Mouse (Mus musculus): ENCODE data around the gene Lcorl. TPM values are rescaled to one million over a fixed set of nuclear protein-coding genes. Genes with fewer than 3 reads are reported as not detected.

Gene Lcorl
- polyA plus RNA-seq, 1 experiment: 25.1 TPM

DNA sequence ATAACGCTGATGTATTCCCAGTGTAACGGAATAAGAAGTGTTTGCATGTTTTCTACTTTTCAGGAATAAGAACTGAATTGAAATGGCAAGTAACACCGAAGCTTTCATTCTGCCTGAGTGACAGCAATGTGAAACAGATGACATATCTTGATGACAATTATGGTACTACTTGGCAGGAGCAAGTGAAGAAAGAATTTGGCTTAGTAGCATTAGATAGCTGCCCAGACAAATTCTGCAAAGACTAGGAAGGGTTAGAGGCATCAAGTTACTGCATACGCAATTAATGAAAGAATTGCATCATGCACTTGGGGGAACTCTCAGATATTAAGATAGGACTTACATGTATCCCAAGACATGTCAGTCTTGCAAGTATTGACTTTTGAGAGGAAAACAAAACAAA, 18.1 kb upstream of the Lcorl start:
- no peaks in the 10 kb centered on the region for H3K36me3 ChIP-seq (ENCODE audit: control insufficient read depth, insufficient read depth, low read length, poor library complexity, severe bottlenecking)
- H3K27ac ChIP-seq (ENCODE audit: insufficient read depth, low read length): no peak overlapping the region
- H3K4me1 ChIP-seq (ENCODE audit: control insufficient read depth, insufficient read depth, low read length): no peaks in the 10 kb centered on the region
- no peaks in the 10 kb centered on the region for H3K27me3 ChIP-seq (ENCODE audit: control insufficient read depth, insufficient read depth, low read length, poor library complexity, severe bottlenecking)
- H3K9me3 ChIP-seq (replicated peaks; ENCODE audit: control insufficient read depth, insufficient read depth, low read length, poor library complexity, severe bottlenecking): no peaks in the 10 kb centered on the region; the same call in 1 of the 2 replicates
- TF ChIP-seq POLR2A (IDR thresholded peaks at IDR 0.05; ENCODE audit: insufficient read depth, low read length): no peak
- no peak for TF ChIP-seq EP300 (IDR thresholded peaks at IDR 0.05; ENCODE audit: insufficient read depth, low read depth, low read length)
- no peak for TF ChIP-seq CTCF (IDR thresholded peaks at IDR 0.05; ENCODE audit: low read depth, low read length)
- H3K9ac ChIP-seq (ENCODE audit: low read depth, poor library complexity, severe bottlenecking): no peak overlapping the region
- no peak overlapping the region for H3K4me3 ChIP-seq (ENCODE audit: low read depth, low read length)

DNA sequence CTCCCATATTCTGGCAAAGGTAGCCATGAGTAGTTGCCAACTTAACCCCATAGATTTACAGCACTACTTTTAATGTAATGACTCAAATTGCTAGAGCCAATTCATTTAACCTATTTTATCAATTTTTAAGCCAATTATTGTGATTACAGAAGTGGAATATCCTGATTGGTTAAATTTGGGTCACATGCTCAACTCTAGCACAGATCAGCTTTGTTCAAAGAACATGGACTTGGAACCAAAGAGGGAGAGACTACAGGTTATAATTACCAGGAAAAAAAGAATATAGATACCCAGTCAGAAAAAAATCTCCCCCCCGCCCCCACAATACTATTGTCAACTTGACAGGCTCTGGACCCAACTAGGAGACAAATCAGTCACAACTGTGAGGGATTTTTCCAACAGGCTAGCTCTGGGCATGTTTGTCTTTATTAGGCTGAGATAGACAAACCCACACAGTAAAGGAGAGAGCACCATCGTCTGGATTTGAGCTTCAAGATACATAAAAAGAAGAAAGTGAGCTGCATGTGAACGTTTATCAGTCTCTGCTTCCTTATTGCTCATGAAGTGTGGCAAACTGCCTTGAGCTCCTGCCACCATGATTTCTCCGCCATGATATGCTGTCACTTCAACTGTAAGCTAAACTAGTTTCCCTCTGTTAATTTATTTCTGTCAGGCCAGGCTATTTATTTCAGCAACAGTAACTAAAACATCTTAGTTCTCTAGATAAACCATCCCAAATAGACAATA, 17.0 kb upstream of the Lcorl start:
- Histone ChIP-seq H3K9me3 (replicated peaks; ENCODE audit: control insufficient read depth, insufficient read depth, low read length, poor library complexity, severe bottlenecking) (no peaks in the 10 kb centered on the region; the same call in 1 of the 2 replicates), H3K4me3 (ENCODE audit: low read depth, low read length) (no peak overlapping the region), H3K9ac (ENCODE audit: low read depth, poor library complexity, severe bottlenecking) (no peak overlapping the region), H3K36me3 (ENCODE audit: control insufficient read depth, insufficient read depth, low read length, poor library complexity, severe bottlenecking) (no peaks in the 10 kb centered on the region), H3K4me1 (ENCODE audit: control insufficient read depth, insufficient read depth, low read length) (no peaks in the 10 kb centered on the region), H3K27me3 (ENCODE audit: control insufficient read depth, insufficient read depth, low read length, poor library complexity, severe bottlenecking) (no peaks in the 10 kb centered on the region), H3K27ac (ENCODE audit: insufficient read depth, low read length) (no peak overlapping the region)
- TF ChIP-seq CTCF (IDR thresholded peaks at IDR 0.05; ENCODE audit: low read depth, low read length) (no peak), EP300 (IDR thresholded peaks at IDR 0.05; ENCODE audit: insufficient read depth, low read depth, low read length) (no peak), POLR2A (IDR thresholded peaks at IDR 0.05; ENCODE audit: insufficient read depth, low read length) (no peak)

DNA sequence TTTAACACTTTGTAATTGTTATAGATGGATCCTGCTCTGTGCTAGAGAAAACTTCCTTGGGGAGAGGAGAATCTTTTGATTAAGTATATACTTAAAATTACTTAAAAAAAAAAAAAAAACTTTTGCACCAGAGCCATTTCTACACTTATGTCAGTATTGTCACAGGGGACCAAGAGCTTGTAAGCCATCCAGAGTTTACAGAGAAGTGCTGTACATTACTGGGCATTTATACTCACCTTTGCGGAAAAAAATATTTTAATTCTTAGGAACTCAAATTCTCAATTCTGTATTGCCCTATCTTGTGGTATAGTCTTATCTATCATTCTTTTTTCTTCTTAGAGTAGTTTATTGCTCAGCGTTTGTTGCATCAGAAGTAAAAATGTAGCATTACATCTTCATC, 953 bp upstream of the Lcorl start:
- H3K9ac ChIP-seq (ENCODE audit: low read depth, poor library complexity, severe bottlenecking): peak overlapping the region; percentile 89
- no peak overlapping the region for H3K27ac ChIP-seq (ENCODE audit: insufficient read depth, low read length)
- no peaks in the 10 kb centered on the region for H3K4me1 ChIP-seq (ENCODE audit: control insufficient read depth, insufficient read depth, low read length)
- TF ChIP-seq EP300 (IDR thresholded peaks at IDR 0.05; ENCODE audit: insufficient read depth, low read depth, low read length) (no peak), POLR2A (IDR thresholded peaks at IDR 0.05; ENCODE audit: insufficient read depth, low read length) (no peak)
- no peaks in the 10 kb centered on the region for H3K9me3 ChIP-seq (replicated peaks; ENCODE audit: control insufficient read depth, insufficient read depth, low read length, poor library complexity, severe bottlenecking)
- H3K4me3 ChIP-seq (ENCODE audit: low read depth, low read length): no peak overlapping the region
- H3K27me3 ChIP-seq (ENCODE audit: control insufficient read depth, insufficient read depth, low read length, poor library complexity, severe bottlenecking): no peaks in the 10 kb centered on the region; the same call in 1 of the 2 replicates
- no peaks in the 10 kb centered on the region for H3K36me3 ChIP-seq (ENCODE audit: control insufficient read depth, insufficient read depth, low read length, poor library complexity, severe bottlenecking)

DNA sequence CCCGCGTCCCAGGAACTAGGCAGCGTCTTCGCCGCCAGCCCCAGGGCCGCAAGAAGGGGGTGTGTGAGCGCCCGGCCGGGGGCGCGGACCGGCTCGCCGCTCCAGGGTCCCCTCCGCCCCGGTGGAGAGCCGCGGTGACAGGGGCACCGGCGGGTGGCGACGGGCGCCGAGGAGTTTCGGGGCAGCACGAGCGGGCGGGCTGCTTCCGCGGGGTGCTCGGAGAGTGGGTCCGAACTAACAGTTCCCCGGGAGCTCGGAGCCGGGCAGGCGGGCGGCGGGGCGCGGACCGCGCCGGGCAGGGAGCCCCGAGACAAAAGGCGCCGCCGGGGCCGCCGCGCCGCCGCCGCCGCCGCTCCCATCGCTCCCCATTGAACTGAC, 550 bp downstream of the Lcorl start:
- no peaks in the 10 kb centered on the region for H3K4me1 ChIP-seq (ENCODE audit: control insufficient read depth, insufficient read depth, low read length)
- H3K4me3 ChIP-seq (ENCODE audit: low read depth, low read length): peak overlapping the region; percentile 82
- no peak for TF ChIP-seq CTCF (IDR thresholded peaks at IDR 0.05; ENCODE audit: low read depth, low read length)
- TF ChIP-seq POLR2A (IDR thresholded peaks at IDR 0.05; ENCODE audit: insufficient read depth, low read length): no peak
- no peak for TF ChIP-seq EP300 (IDR thresholded peaks at IDR 0.05; ENCODE audit: insufficient read depth, low read depth, low read length)
- H3K27ac ChIP-seq (ENCODE audit: insufficient read depth, low read length): no peak overlapping the region
- no peaks in the 10 kb centered on the region; the same call in 1 of the 2 replicates for H3K27me3 ChIP-seq (ENCODE audit: control insufficient read depth, insufficient read depth, low read length, poor library complexity, severe bottlenecking)
- no peaks in the 10 kb centered on the region for H3K9me3 ChIP-seq (replicated peaks; ENCODE audit: control insufficient read depth, insufficient read depth, low read length, poor library complexity, severe bottlenecking)
- no peaks in the 10 kb centered on the region for H3K36me3 ChIP-seq (ENCODE audit: control insufficient read depth, insufficient read depth, low read length, poor library complexity, severe bottlenecking)
- H3K9ac ChIP-seq (ENCODE audit: low read depth, poor library complexity, severe bottlenecking): peak overlapping the region; percentile 89

DNA sequence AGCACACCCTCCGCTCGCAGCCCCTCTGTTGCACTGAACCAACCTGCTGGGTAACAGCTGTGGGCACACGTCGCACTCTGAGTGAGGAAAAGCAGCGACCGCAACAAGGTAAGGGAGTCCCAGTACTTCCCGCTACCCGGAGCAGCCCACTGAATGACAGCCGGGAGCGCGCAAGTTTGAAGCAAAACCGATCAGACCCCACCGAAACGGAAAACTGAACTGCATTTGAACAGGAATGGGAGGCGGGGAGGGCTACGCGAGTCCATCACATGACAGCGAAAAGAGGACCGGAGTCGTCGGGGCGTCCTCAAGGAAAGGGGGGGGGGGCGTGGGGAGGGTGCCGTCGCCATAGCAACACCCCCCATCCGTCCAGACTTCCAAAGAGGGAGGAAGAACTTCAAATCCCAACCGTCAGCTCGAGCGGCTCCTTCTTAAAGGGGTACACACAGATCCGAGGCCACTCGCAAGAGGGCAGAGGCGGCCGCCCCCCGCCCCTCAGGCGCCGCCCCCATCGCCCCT, 1.1 kb downstream of the Lcorl start:
- peak overlapping the region; percentile 79 for H3K4me3 ChIP-seq (ENCODE audit: low read depth, low read length)
- no peaks in the 10 kb centered on the region for H3K36me3 ChIP-seq (ENCODE audit: control insufficient read depth, insufficient read depth, low read length, poor library complexity, severe bottlenecking)
- H3K9ac ChIP-seq (ENCODE audit: low read depth, poor library complexity, severe bottlenecking): peak overlapping the region; percentile 89
- no peak overlapping the region for H3K27ac ChIP-seq (ENCODE audit: insufficient read depth, low read length)
- no peaks in the 10 kb centered on the region for H3K4me1 ChIP-seq (ENCODE audit: control insufficient read depth, insufficient read depth, low read length)
- no peaks in the 10 kb centered on the region; the same call in 1 of the 2 replicates for H3K27me3 ChIP-seq (ENCODE audit: control insufficient read depth, insufficient read depth, low read length, poor library complexity, severe bottlenecking)
- H3K9me3 ChIP-seq (replicated peaks; ENCODE audit: control insufficient read depth, insufficient read depth, low read length, poor library complexity, severe bottlenecking): no peaks in the 10 kb centered on the region
- TF ChIP-seq CTCF (IDR thresholded peaks at IDR 0.05; ENCODE audit: low read depth, low read length) (no peak), POLR2A (IDR thresholded peaks at IDR 0.05; ENCODE audit: insufficient read depth, low read length) (no peak), EP300 (IDR thresholded peaks at IDR 0.05; ENCODE audit: insufficient read depth, low read depth, low read length) (no peak)
